ENCODE assay signal across 25 mouse cellular contexts in genomic region chr2:90850401-90850800, GRCm38 (mm10). TPM values are rescaled to one million over a fixed set of nuclear protein-coding genes. Genes with fewer than 3 reads are reported as not detected.
DNase-seq lines count a peak whose midpoint lies in the region; TF ChIP-seq lines count a peak whose summit lies in the region.
"Had no signal": no experiment of that assay in that cellular context is flagged by ENCODE, and none has a peak within 500 bp of the region (broad histone marks: within the 10 kb centered on the region; RNA-seq: fewer than 3 reads in every experiment).

No protein-coding gene starts in this region.

- H3K36me3 ChIP-seq in heart, adult 2 months (ENCODE audit: control insufficient read depth, insufficient read depth, low read length): peaks cover 14% of the 10 kb centered on the region

- no peaks in the 10 kb centered on the region; the same call in 1 of the 2 replicates for H3K79me2 ChIP-seq in heart, adult 2 months (replicated peaks; ENCODE audit: control insufficient read depth, insufficient read depth, low read length)

- peaks cover 2% of the 10 kb centered on the region; the same call in 1 of the 2 replicates for H3K4me1 ChIP-seq in heart, adult 2 months (ENCODE audit: control insufficient read depth, insufficient read depth, low read length)
- peaks cover 23% of the 10 kb centered on the region for H3K4me1 ChIP-seq in cerebellum, adult 2 months (ENCODE audit: control insufficient read depth, insufficient read depth, low read length)

- intact Hi-C loops in heart, adult 2 months (cut with DNase I): no loop called here
- intact Hi-C loops in gastrocnemius, postnatal 14 days (cut with DNase I; ENCODE audit: low total_unique reads): no loop called here

- WGBS in heart, adult 2 months: 97% methylated on average over 1 of the region's 1 CpGs
- WGBS in cerebellum, adult 2 months: 11% methylated on average over 1 of the region's 1 CpGs

- DNase-seq in heart, adult 11 months: peak; percentile 77
- no peak for DNase-seq in heart, adult 2 months
- DNase-seq in cerebellum, adult 2 months: peak; percentile 77 to 90
- peak; percentile 66 to 79 for DNase-seq in cerebellum, postnatal 10 days
- no peak for DNase-seq in thymus, postnatal 14 days
- DNase-seq in left cerebral cortex, adult 9 months (ENCODE audit: low spot score in 2 of 2): no peak
- no peak for DNase-seq in gastrocnemius, postnatal 14 days
- DNase-seq: adrenal gland, postnatal 14 days; embryo, embryonic 11 days; forebrain, postnatal 0 days; gastrocnemius, adult 2 months; gastrocnemius, postnatal 36 days; heart, adult 18-20 months; heart, postnatal 14 days; kidney, adult 11 months; kidney, adult 9 months had no signal

- H3K27ac ChIP-seq in heart, adult 2 months: no peak overlapping the region
- peak overlapping the region; percentile 99; the same call in 1 of the 2 replicates for H3K27ac ChIP-seq in cerebellum, adult 2 months (ENCODE audit: insufficient read depth, low read length)
- H3K27ac ChIP-seq: embryonic facial prominence, embryonic 12.5 days; forebrain, embryonic 13.5 days; gastrocnemius, adult 2 months; heart, embryonic 15.5 days; hindbrain, embryonic 13.5 days; hindbrain, postnatal 0 days had no signal

- no peak for TF ChIP-seq CTCF in heart, adult 2 months (IDR thresholded peaks at IDR 0.05)
- no peak for TF ChIP-seq CTCF in cerebellum, adult 2 months (IDR thresholded peaks at IDR 0.05; ENCODE audit: borderline replicate concordance, insufficient read depth, low read depth, low read length)

- no peak for TF ChIP-seq EP300 in heart, adult 2 months (IDR thresholded peaks at IDR 0.05; ENCODE audit: insufficient read depth, low read depth, low read length)

- TF ChIP-seq POLR2A in heart, adult 2 months (IDR thresholded peaks at IDR 0.05; ENCODE audit: insufficient read depth, low read depth, low read length): no peak
- TF ChIP-seq POLR2A in cerebellum, adult 2 months (IDR thresholded peaks at IDR 0.05; ENCODE audit: borderline replicate concordance, insufficient read depth, low read length): peak; percentile 35; the same call in 1 of the 2 replicates

- no peak overlapping the region for H3K9ac ChIP-seq in heart, adult 2 months (ENCODE audit: low read depth, low read length)
- H3K9ac ChIP-seq: embryonic facial prominence, embryonic 12.5 days; forebrain, embryonic 13.5 days; forebrain, postnatal 0 days; heart, embryonic 15.5 days; hindbrain, embryonic 13.5 days had no signal

- no peak overlapping the region for H3K4me3 ChIP-seq in heart, adult 2 months
- no peak overlapping the region for H3K4me3 ChIP-seq in cerebellum, adult 2 months (replicated peaks; ENCODE audit: insufficient read depth, low read depth, low read length)
- H3K4me3 ChIP-seq: embryonic facial prominence, embryonic 12.5 days; forebrain, embryonic 13.5 days; gastrocnemius, adult 2 months; heart, embryonic 15.5 days; hindbrain, embryonic 13.5 days had no signal

- no peaks in the 10 kb centered on the region for H3K27me3 ChIP-seq in heart, adult 2 months (ENCODE audit: control insufficient read depth, insufficient read depth, low read length)
- H3K27me3 ChIP-seq in cerebellum, adult 2 months (ENCODE audit: control insufficient read depth, insufficient read depth, low read length): no peaks in the 10 kb centered on the region
- H3K27me3 ChIP-seq: CH12.LX; embryonic facial prominence, embryonic 12.5 days; forebrain, embryonic 13.5 days; heart, embryonic 15.5 days; hindbrain, embryonic 13.5 days; Patski had no signal

RNA-seq across cellular contexts. Expression of gene Mtch2, which starts 3.4 kb away (rescaled TPM):
- total RNA-seq in heart, adult 2 months (2021): 100 to 1,000 TPM; 171 to 197 TPM
- polyA plus RNA-seq in heart, adult 2 months (2012; rRNA removed): 137 and 261 TPM in 2 replicates
- 245 and 249 TPM in 2 replicates for polyA plus RNA-seq in cerebellum, adult 2 months (2012; rRNA removed)
- total RNA-seq in gastrocnemius, postnatal 14 days (2021): 100 to 1,000 TPM; 144 to 162 TPM

RNA-seq across cellular contexts. Expression of gene C1qtnf4, which starts 35.3 kb away (rescaled TPM):
- total RNA-seq in heart, adult 2 months (2021): 1 to 10 TPM; 4.2 to 4.4 TPM
- polyA plus RNA-seq in heart, adult 2 months (2012; rRNA removed): 6.4 and 8.4 TPM in 2 replicates
- 234 and 254 TPM in 2 replicates for polyA plus RNA-seq in cerebellum, adult 2 months (2012; rRNA removed)
- 1 to 10 TPM; 5.0 to 6.5 TPM for total RNA-seq in gastrocnemius, postnatal 14 days (2021)
- total RNA-seq: CH12.LX; common myeloid progenitor, adult 5-6 weeks; hematopoietic stem cell, adult 5-6 weeks had no signal

RNA-seq across cellular contexts. Expression of gene Kbtbd4, which starts 54.1 kb away (rescaled TPM):
- total RNA-seq in heart, adult 2 months (2021): 10 to 100 TPM; 20.6 to 23.4 TPM
- polyA plus RNA-seq in heart, adult 2 months (2012; rRNA removed): 14.0 and 23.3 TPM in 2 replicates
- 33.1 and 33.7 TPM in 2 replicates for polyA plus RNA-seq in cerebellum, adult 2 months (2012; rRNA removed)
- 10 to 100 TPM; 12.9 to 14.5 TPM for total RNA-seq in gastrocnemius, postnatal 14 days (2021)

RNA-seq across cellular contexts. Expression of gene Ndufs3, which starts 54.2 kb away (rescaled TPM):
- total RNA-seq in heart, adult 2 months (2021): 100 to 1,000 TPM; 770 to 910 TPM
- polyA plus RNA-seq in heart, adult 2 months (2012; rRNA removed): 596 and 1,142 TPM in 2 replicates
- 278 and 280 TPM in 2 replicates for polyA plus RNA-seq in cerebellum, adult 2 months (2012; rRNA removed)
- 100 to 1,000 TPM; 444 to 537 TPM for total RNA-seq in gastrocnemius, postnatal 14 days (2021)

Comparison
In these comparisons a context has a peak if more than half of its experiments do, and no peak if none do; other contexts are left out.
1. DNase-seq: peak in heart, adult 11 months (single experiment), cerebellum, adult 2 months (2 of 2) and cerebellum, postnatal 10 days (2 of 2); none in heart, adult 2 months (0 of 2), thymus, postnatal 14 days (single experiment), left cerebral cortex, adult 9 months (0 of 2) and gastrocnemius, postnatal 14 days (single experiment).